Mouse (Mus musculus): ENCODE data around the gene Ppdpf. TPM values are rescaled to one million over a fixed set of nuclear protein-coding genes. Genes with fewer than 3 reads are reported as not detected.

Gene Ppdpf
- polyA plus RNA-seq (2014; fragmentation: Illumina TruSeq; extraction: RNeasy Lipid Tissue Mini Kit (QIAGEN cat#74804); ENCODE audit: low read depth, low replicate concordance) = 60.6 TPM

GRCm38 (mm10) chr2:181187121-181188000 lies at the start of gene Ppdpf:
TSS of gene Ppdpf (plus strand) at chr2:181187247.

DNA sequence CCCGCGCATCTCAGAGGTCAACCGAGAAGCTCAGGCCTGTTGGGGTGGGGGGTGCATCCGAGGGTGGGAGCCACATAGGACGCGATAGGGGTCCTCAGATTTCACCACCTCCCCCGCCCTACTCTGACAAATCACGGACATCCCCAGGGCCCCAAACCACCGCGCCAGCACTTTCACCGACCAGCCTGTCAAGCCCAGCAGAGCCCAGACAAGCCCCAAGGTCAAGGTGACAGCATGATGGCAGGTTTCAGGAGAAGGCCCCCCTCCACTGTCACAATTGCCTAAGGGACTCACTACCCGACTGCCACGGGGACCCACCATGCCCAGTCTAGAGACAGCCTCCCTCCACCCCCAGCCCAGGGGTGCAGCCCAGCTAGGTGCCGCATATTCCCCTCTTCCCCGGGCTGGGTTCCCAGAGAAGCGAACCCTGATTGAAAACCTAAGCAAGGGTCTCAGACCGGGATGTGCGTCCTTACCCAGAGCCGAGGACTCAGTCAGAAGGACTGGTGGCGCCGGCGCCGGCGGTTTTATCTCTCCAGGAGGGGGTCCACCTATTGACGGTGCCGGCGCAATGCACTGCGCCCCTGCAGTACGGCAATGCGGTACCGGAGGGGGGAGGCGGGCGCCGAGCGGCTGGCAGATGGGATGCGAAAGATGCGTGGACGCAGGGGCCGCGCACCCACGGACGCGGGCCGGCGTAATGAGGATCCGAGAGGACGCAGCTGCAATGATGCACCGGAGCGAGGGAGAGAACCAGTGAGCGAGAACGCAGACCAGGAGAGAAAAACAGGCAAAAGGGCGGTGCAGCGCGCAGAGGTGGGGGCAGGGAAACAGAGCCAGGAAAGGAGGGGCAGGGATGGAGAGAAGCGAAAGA lies 30.6 kb upstream of the Ppdpf start, which contains the start of gene Eef1a2:
Eef1a2 (minus strand) TSS at position 767 of the 874 bp plus-strand sequence.

GRCm38 (mm10) chr2:181202422-181202821 lies 15.4 kb downstream of the Ppdpf start, which contains the start of gene Ptk6:
TSS of gene Ptk6 (minus strand) at chr2:181202789.

DNA sequence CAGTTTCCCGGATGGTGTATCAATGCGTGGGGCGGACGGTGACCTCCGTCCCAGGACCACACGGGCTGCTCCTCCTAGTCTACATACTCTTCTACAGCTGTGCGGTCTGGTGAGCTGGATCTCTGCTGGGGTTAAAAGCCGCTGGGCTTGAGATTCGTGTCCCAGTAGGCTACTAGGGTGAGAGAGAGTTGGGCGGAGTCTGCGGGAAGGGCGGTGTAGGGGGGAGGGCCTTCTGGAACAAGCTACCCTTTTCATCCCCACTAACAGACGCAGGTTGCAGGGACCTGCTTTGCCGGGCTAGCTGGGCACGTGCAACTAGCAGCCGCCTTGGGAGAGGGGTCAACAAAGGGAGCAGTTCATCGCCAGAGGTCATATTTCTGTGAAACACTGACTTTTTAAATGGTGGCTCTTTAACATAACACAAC lies 26.0 kb downstream of the Ppdpf start, which contains the start of gene Srms:
Srms (minus strand) TSS at position 165 of the 425 bp plus-strand sequence.

DNA sequence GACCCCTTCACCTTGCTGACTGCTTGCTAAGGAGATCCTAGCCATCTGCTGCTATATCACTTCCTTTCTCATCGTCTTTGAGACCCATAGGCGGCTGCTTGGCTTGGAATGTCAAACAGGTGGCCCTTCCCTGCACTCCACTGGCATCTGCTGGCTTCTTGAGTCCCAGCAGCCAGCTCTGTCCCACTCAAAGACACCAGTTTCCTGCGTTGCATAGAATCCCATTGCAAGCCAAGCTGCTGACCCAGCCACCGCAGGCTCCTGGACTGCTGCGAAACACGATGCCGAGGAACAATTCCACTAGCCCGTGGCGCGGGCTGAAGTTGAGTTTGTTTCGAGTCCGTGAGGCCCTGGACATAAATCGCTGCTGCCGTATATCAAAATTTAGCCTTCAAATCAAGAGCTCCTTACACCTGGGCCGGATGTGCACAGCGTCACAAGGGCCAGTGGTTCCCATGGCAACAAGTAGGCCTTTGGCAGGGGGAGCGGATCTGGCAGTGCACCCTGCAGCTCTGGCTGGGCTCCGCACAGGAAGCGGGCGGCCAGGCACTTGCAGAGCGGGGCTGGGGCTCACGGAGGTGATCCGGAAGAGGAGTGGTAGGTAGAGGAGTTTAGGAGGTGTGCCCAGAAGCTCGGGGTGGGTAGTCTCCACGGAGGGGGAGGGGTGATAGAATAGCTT lies 32.6 kb downstream of the Ppdpf start, which contains the start of gene Fndc11:
Fndc11 (plus strand) TSS at position 476 of the 679 bp plus-strand sequence.

Other genes starting within 250 kb of the Ppdpf start
- gene Nkain4, start 232.5 kb upstream of the Ppdpf start, polyA plus RNA-seq (2014; fragmentation: Illumina TruSeq; extraction: RNeasy Lipid Tissue Mini Kit (QIAGEN cat#74804); ENCODE audit: low read depth, low replicate concordance) = 12.2 TPM
- 37.7 TPM for gene Arfgap1, start 220.0 kb upstream of the Ppdpf start, polyA plus RNA-seq (2014; fragmentation: Illumina TruSeq; extraction: RNeasy Lipid Tissue Mini Kit (QIAGEN cat#74804); ENCODE audit: low read depth, low replicate concordance)
- gene Col20a1, start 200.7 kb upstream of the Ppdpf start, polyA plus RNA-seq (2014; fragmentation: Illumina TruSeq; extraction: RNeasy Lipid Tissue Mini Kit (QIAGEN cat#74804); ENCODE audit: low read depth, low replicate concordance) = 0.76 TPM
- gene Chrna4, start 143.7 kb upstream of the Ppdpf start, polyA plus RNA-seq (2014; fragmentation: Illumina TruSeq; extraction: RNeasy Lipid Tissue Mini Kit (QIAGEN cat#74804); ENCODE audit: low read depth, low replicate concordance) = not detected
- 0.08 TPM for gene Kcnq2, start 51.9 kb upstream of the Ppdpf start, polyA plus RNA-seq (2014; fragmentation: Illumina TruSeq; extraction: RNeasy Lipid Tissue Mini Kit (QIAGEN cat#74804); ENCODE audit: low read depth, low replicate concordance)
- gene Eef1a2, start 30.2 kb upstream of the Ppdpf start, polyA plus RNA-seq (2014; fragmentation: Illumina TruSeq; extraction: RNeasy Lipid Tissue Mini Kit (QIAGEN cat#74804); ENCODE audit: low read depth, low replicate concordance) = 1,071 TPM
- not detected for gene Ptk6, start 15.5 kb downstream of the Ppdpf start, polyA plus RNA-seq (2014; fragmentation: Illumina TruSeq; extraction: RNeasy Lipid Tissue Mini Kit (QIAGEN cat#74804); ENCODE audit: low read depth, low replicate concordance)
- gene Srms, start 25.9 kb downstream of the Ppdpf start, polyA plus RNA-seq (2014; fragmentation: Illumina TruSeq; extraction: RNeasy Lipid Tissue Mini Kit (QIAGEN cat#74804); ENCODE audit: low read depth, low replicate concordance) = 0.39 TPM
- gene Fndc11, start 32.8 kb downstream of the Ppdpf start, polyA plus RNA-seq (2014; fragmentation: Illumina TruSeq; extraction: RNeasy Lipid Tissue Mini Kit (QIAGEN cat#74804); ENCODE audit: low read depth, low replicate concordance) = not detected
- 11.0 TPM for gene Helz2, start 54.8 kb downstream of the Ppdpf start, polyA plus RNA-seq (2014; fragmentation: Illumina TruSeq; extraction: RNeasy Lipid Tissue Mini Kit (QIAGEN cat#74804); ENCODE audit: low read depth, low replicate concordance)
- 9.5 TPM for gene Gmeb2, start 100.8 kb downstream of the Ppdpf start, polyA plus RNA-seq (2014; fragmentation: Illumina TruSeq; extraction: RNeasy Lipid Tissue Mini Kit (QIAGEN cat#74804); ENCODE audit: low read depth, low replicate concordance)
- gene Stmn3, start 127.3 kb downstream of the Ppdpf start, polyA plus RNA-seq (2014; fragmentation: Illumina TruSeq; extraction: RNeasy Lipid Tissue Mini Kit (QIAGEN cat#74804); ENCODE audit: low read depth, low replicate concordance) = 0.55 TPM
- gene Rtel1, start 132.5 kb downstream of the Ppdpf start, polyA plus RNA-seq (2014; fragmentation: Illumina TruSeq; extraction: RNeasy Lipid Tissue Mini Kit (QIAGEN cat#74804); ENCODE audit: low read depth, low replicate concordance) = 18.6 TPM
- gene Zgpat, start 177.7 kb downstream of the Ppdpf start, polyA plus RNA-seq (2014; fragmentation: Illumina TruSeq; extraction: RNeasy Lipid Tissue Mini Kit (QIAGEN cat#74804); ENCODE audit: low read depth, low replicate concordance) = 30.1 TPM
- 76.5 TPM for gene Arfrp1, start 178.2 kb downstream of the Ppdpf start, polyA plus RNA-seq (2014; fragmentation: Illumina TruSeq; extraction: RNeasy Lipid Tissue Mini Kit (QIAGEN cat#74804); ENCODE audit: low read depth, low replicate concordance)
- 17.5 TPM for gene Lime1, start 192.8 kb downstream of the Ppdpf start, polyA plus RNA-seq (2014; fragmentation: Illumina TruSeq; extraction: RNeasy Lipid Tissue Mini Kit (QIAGEN cat#74804); ENCODE audit: low read depth, low replicate concordance)

All from heart, adult 10 weeks (tissue).